Mouse (Mus musculus) CH12.LX (cell line): ENCODE data around the gene Syt2.

Source experiments
- CTCF ChIP-seq, 2 experiments: IDR thresholded peaks in 1 of 2; conservative IDR thresholded peaks in 1 of 2; 2 replicates each; pipeline ENCODE4 v1.5.1; 2011 to 2012; ENCODE audit warnings: low read depth in 2 of 2, low read length in 2 of 2, improper control_type of control experiment in 1 of 2, inconsistent platforms in 1 of 2, mild to moderate bottlenecking in 1 of 2, moderate library complexity in 1 of 2
- E2F4 ChIP-seq: IDR thresholded peaks from 2 replicates; pipeline ENCODE4 v1.6.1; 2011; ENCODE audit warnings: low read depth, low read length, improper control_type of control experiment; ENCODE audit not compliant: insufficient replicate concordance
- MEF2A ChIP-seq: IDR thresholded peaks from 2 replicates; pipeline ENCODE4 v1.6.1; 2014; ENCODE audit warnings: low read depth, mild to moderate bottlenecking, inconsistent platforms, low read length, improper control_type of control experiment, borderline replicate concordance
- MXI1 ChIP-seq: IDR thresholded peaks from 2 replicates; pipeline ENCODE4 v1.6.1; 2011; ENCODE audit warnings: mild to moderate bottlenecking, low read depth, low read length, improper control_type of control experiment
- POLR2A ChIP-seq: IDR thresholded peaks from 2 replicates; pipeline ENCODE4 v1.6.1; 2011; ENCODE audit warnings: low read depth, mild to moderate bottlenecking, improper control_type of control experiment, low read length
- SMC3 ChIP-seq: IDR thresholded peaks from 2 replicates; pipeline ENCODE4 v1.6.1; 2011; ENCODE audit warnings: low read depth, low read length, improper control_type of control experiment
- UBTF ChIP-seq: IDR thresholded peaks from 2 replicates; pipeline ENCODE4 v1.6.1; 2012; ENCODE audit warnings: low read depth, mild to moderate bottlenecking, inconsistent platforms, low read length, improper control_type of control experiment, moderate library complexity
- USF1 ChIP-seq: IDR thresholded peaks from 2 replicates; pipeline ENCODE4 v1.6.1; 2014; ENCODE audit warnings: low read depth, mild to moderate bottlenecking, inconsistent platforms, low read length, improper control_type of control experiment
- ZC3H11A ChIP-seq: IDR thresholded peaks from 2 replicates; pipeline ENCODE4 v1.6.1; 2012; ENCODE audit warnings: low read depth, mild to moderate bottlenecking, inconsistent platforms, low read length, improper control_type of control experiment

- TF ChIP-seq POLR2A (no peak), UBTF (no peak), E2F4 (no peak), MEF2A (no peak), CTCF (conservative IDR thresholded peaks at IDR 0.05 in 1 of 2, IDR thresholded peaks at IDR 0.05 in 1 of 2; ENCODE audit: low read depth in 2 of 2, low read length in 2 of 2) (no peak), MXI1 (no peak), USF1 (no peak), ZC3H11A (no peak), SMC3 (no peak)
Observed at GRCm38 (mm10) chr1:134782797-134783196, 136.3 kb downstream of the Syt2 start.
